Mouse (Mus musculus) testis, adult 2 months (tissue): ENCODE results near the gene Il1rap.

ENCODE experiments used
- CTCF ChIP-seq: fragments of 200-500 bp; IDR thresholded peaks from 2 replicates; pipeline ENCODE4 v1.5.1; 2012; ENCODE audit warnings: low read depth, mild to moderate bottlenecking, inconsistent platforms, low read length, moderate library complexity; ENCODE audit not compliant: control insufficient read depth, insufficient read depth, insufficient replicate concordance
- POLR2A ChIP-seq: fragments of 200-500 bp; IDR thresholded peaks from 2 replicates; pipeline ENCODE4 v1.6.1; 2012; ENCODE audit warnings: low read depth, mild to moderate bottlenecking, inconsistent platforms, low read length, moderate library complexity; ENCODE audit not compliant: control insufficient read depth

DNA sequence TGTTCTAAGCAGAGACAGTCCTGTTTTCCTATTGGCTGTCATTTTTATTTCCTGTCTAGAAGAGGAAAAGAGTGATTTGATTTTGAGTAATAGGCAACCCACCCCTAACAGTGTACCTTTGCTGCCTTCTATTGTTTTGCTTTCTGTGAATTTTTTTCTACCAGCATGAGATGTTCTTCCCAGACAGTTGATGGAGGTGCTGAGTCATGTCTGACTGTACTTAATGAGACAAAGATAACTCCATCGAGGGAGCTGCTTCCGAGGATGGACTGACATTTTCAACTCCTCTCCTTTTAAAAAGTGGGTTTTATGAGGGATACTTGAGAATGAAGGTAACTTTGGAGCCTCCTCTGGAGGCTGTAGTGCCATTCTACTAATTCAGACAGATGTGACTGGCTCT is 64.6 kb downstream of the Il1rap start:
- TF ChIP-seq CTCF (no peak), POLR2A (no peak)
